Mouse (Mus musculus) neutrophil, adult 59 days (primary cell): ENCODE measurements around the gene Irf2bp1. TPM values are rescaled to one million over a fixed set of nuclear protein-coding genes. Genes with fewer than 3 reads are reported as not detected.

ENCODE experiments used
- total RNA-seq, 2 experiments: library from RNA; stranded (reverse); gene quantifications; 1 replicate in 1 of 2; 2 replicates in 1 of 2; pipeline ENCODE4 v1.2.4; 2023

Gene Irf2bp1
- total RNA-seq, result 10 to 100 TPM; 15.0 to 15.1 TPM

DNA sequence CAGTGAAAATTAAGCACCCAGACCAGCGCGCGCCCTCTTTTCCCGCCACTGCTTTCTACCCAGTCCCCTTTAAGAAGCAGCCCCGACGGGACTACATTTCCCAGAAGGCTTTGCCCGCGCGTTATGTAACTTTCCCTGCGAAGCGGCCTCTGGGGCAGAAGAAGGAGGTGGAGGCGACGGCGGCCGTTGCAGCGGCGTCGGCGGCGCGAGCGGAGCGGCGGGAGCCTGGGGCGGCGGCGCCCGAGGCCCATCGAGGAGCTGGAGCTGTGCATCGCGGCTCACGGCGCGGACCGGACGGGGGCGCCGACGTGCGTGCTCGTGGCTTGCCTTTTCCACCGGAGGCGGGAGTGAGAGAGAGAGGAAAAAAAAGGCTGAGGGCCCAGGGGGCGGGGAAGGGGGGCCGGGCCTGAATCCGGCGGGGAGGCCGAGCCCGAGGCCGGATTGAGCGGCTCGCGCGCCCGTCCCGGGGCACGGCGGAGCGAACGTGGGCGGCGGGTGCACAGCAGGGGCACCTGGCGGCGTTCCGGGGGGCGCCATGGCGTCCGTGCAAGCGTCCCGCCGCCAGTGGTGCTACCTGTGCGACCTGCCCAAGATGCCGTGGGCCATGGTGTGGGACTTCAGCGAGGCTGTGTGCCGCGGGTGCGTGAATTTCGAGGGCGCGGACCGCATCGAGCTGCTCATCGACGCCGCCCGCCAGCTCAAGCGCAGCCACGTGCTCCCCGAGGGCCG lies at the start of gene Irf2bp1:
TSS of gene Irf2bp1 (plus strand) at position 143 of the 729 bp plus-strand sequence.

DNA sequence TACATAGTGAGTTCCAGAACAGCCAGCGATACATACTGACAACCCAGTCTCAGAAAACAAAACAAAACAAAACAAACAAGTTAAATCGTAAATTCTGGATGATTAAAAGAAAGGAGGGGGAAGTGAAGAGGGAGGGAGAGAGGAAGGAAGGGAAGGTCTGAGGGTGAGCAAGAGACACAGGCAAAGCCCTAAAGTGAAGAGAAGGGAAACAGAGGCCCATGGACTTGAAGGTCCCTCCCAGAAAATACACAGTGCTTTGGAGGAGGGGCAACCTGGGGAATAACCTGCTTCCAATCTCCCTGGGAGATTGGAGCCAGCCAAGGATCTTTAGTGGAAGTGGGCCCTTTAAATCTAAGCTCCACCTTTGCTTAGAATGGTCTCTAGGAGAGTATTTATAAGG lies 16.7 kb upstream of the Irf2bp1 start, which contains the start of gene Nanos2:
TSS of gene Nanos2 (plus strand) at position 301 of the 400 bp plus-strand sequence.

DNA sequence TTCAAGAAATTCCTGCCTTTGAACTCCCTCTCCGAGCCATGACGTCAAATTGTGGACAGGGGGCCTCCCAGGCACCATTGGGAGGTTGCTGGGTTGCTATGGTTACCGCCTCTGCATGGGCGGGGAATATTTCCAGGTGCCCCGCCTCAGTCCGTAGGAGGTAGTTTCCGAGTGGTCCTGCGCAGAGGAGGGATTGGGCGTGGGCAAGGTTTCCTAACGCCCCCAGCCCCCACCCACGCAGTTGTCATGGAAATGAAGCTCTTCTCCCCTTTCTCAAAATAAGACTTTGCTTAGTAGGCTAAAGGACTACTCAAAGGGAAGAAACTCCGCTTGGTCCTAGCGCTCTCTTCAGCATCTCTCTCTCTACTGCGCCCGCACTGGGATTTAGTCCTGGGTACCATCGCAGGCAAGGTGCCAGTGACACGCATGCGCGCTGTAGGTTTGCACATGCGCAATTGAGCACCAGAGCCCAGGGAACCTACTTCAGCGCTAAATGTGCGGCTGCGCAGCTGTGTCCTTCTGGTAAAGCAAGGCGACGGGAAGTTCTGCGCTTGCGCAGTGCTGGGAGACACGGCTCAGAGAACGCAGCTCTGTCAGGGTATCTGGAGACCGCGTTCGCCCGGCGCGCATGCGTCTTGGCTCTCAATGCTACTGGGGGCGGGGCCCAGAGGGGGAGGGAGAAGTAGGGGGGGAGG lies 13.1 kb upstream of the Irf2bp1 start, which contains the start of gene Mypop:
TSS of gene Mypop (plus strand) at position 645 of the 695 bp plus-strand sequence.

DNA sequence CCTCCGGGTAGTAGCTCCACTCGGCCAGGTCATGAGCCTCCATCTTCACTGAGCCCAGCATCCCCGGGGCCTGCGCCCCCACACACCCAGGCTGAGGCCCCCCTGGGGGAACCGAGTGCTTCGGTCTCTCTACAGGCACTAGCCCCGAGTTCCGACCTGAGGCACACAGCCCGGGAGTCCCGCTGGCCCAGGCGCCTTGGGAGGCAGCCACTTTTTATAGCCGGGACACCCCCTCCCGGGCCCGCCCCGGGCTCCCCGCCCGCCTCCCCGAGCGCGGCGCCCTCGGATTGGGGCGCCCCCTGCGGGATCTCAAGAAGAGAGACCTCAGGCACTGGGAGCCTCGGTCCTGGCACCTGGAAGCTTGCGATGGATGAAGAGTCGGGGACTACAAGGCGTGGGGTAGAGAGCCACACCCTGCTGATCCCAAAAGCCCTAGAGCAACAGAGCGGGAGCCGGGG lies 19.5 kb downstream of the Irf2bp1 start, which contains the start of gene Foxa3:
TSS of gene Foxa3 (minus strand) at position 182 of the 458 bp plus-strand sequence.

DNA sequence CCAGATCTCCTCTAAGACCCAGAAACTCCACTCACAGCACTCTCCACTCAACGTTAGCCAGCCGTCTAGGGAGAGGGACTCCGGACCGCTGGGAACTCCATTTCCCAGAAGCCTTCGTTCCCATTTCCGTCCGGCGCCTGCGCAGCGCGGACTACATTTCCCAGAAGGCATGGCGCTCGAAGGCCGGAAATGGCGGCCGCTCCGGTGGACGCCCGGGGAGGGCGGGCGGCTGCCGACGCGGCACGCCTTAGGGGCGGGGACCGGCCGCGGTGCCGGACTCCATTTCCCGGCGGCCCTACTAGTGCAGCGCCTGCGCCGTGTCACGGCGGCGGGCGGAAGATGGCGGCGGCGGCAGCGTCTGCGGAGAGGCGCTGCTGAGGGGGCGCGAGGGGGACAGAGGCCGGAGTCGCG lies 20.3 kb downstream of the Irf2bp1 start, which contains the start of gene Sympk:
TSS of gene Sympk (plus strand) at position 282 of the 411 bp plus-strand sequence.

DNA sequence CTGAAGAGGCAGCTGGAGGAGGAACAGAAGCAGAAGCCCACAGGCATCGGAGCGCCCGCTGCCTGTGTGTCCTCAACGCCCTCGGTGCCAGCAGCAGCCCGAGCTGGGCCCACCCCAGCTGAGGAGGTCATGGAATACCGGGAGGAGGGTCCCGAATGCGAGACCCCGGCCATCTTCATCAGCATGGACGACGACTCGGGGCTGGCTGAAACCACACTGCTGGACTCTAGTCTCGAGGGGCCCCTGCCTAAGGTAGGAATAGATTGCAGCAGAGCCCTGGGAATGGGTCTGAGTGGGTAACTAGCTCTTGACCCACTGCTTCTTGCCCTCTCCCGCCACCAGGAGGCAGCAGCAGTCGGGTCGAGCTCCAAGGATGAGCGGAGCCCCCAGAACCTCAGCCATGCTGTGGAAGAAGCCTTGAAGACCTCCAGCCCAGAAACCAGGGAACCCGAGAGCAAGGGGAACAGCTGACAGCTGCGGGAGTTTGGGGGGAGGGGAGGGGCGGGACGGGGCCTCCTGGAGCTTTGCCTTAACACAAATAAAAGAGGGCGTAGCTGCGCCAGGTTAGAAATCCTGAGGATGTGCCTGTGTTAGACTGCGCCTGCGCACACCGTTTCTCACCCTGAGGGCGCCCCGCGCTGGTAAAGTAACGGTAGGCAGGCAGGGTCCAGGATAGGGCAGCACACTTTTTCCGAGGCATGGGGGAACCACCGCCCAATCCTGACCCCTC lies 50.4 kb downstream of the Irf2bp1 start, which contains the start of gene Rsph6a:
TSS of gene Rsph6a (plus strand) at position 644 of the 730 bp plus-strand sequence.

Other genes starting within 250 kb of the Irf2bp1 start
- not detected for gene Psg19, start 205.5 kb upstream of the Irf2bp1 start, total RNA-seq
- gene Psg17, start 182.4 kb upstream of the Irf2bp1 start, total RNA-seq, result not detected
- gene Mill2, start 164.1 kb upstream of the Irf2bp1 start, total RNA-seq, result not detected
- gene Pglyrp1, start 132.7 kb upstream of the Irf2bp1 start, total RNA-seq, result 1,000 to 10,000 TPM; 1,995 to 2,284 TPM
- gene Ccdc61, start 93.6 kb upstream of the Irf2bp1 start, total RNA-seq, result 10 to 100 TPM; 11.5 to 13.9 TPM
- gene Nova2, start 78.2 kb upstream of the Irf2bp1 start, total RNA-seq, result under 1 TPM in 1 of 2 experiments, not detected in 1; 0.04 TPM
- not detected for gene Nanos2, start 16.6 kb upstream of the Irf2bp1 start, total RNA-seq
- gene Mypop, start 12.8 kb upstream of the Irf2bp1 start, total RNA-seq, result under 1 TPM in 1 of 2 experiments, not detected in 1; 0.33 TPM
- gene Foxa3, start 19.5 kb downstream of the Irf2bp1 start, total RNA-seq, result not detected
- 10 to 100 TPM; 53.1 to 63.9 TPM for gene Sympk, start 20.3 kb downstream of the Irf2bp1 start, total RNA-seq
- not detected for gene Rsph6a, start 50.6 kb downstream of the Irf2bp1 start, total RNA-seq
- gene Dmwd, start 72.2 kb downstream of the Irf2bp1 start, total RNA-seq, result 10 to 100 TPM; 15.0 to 21.7 TPM
- 10 to 100 TPM in 1 of 2 experiments, 1 to 10 TPM in 1; 9.9 to 10.7 TPM for gene Dmpk, start 79.8 kb downstream of the Irf2bp1 start, total RNA-seq
- gene Six5, start 90.5 kb downstream of the Irf2bp1 start, total RNA-seq, result under 1 TPM; 0.11 to 0.33 TPM
- not detected for gene Gm4969, start 114.3 kb downstream of the Irf2bp1 start, total RNA-seq
- 10 to 100 TPM; 14.9 to 15.0 TPM for gene Fbxo46, start 115.8 kb downstream of the Irf2bp1 start, total RNA-seq
- gene Qpctl, start 145.2 kb downstream of the Irf2bp1 start, total RNA-seq, result 10 to 100 TPM; 10.0 to 10.4 TPM
- gene Snrpd2, start 145.7 kb downstream of the Irf2bp1 start, total RNA-seq, result 10 to 100 TPM; 39.5 to 43.0 TPM
- not detected for gene Gipr, start 162.1 kb downstream of the Irf2bp1 start, total RNA-seq
- gene Eml2, start 172.4 kb downstream of the Irf2bp1 start, total RNA-seq, result 10 to 100 TPM; 60.2 to 79.8 TPM
- gene Gpr4, start 208.5 kb downstream of the Irf2bp1 start, total RNA-seq, result under 1 TPM in 1 of 2 experiments, not detected in 1; 0.13 TPM
- gene Opa3, start 224.3 kb downstream of the Irf2bp1 start, total RNA-seq, result 10 to 100 TPM; 22.3 to 24.6 TPM